Mouse (Mus musculus): ENCODE data around the gene Zfp874b.
A peak's percentile ranks its signal among the peaks of the same experiment; 100 is the strongest.

DNA sequence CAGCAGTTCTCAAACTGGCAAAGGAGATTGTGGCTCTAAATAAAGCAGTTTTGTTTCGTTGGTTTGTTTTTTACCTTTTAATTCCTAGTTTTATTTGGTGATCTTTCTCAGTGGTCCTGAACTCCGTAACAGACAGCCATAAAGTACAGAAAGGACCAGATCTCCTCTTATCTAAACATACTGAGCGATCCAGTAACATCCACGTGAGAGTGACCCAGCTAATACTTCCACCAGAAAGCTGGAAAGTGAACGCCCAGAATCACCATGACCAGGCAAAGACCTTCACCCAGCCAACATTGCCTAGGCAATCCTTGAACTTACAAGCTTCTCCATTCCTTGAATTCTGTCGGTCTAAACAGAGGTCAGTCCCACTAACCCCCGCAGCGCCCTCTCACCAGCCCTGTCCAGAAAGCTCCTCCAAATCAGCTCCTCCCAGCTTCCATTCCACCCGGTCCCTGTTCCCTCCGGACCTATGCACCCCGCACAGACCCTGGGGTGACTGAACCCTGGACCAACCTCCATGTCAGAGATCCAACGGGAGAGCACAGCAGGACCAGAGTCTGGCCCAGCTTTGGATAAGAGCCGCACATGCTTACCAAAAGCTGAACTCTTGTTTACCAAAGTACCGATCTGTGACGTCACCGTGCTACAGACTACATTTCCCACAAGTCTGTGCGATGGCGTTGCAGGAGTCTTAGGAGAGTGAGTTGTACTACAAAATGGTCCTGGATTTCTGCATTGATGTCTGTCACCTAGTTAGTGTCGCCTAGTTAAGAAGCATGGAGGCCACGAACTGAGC, at the start of gene Zfp874b:
- TF ChIP-seq EP300 (IDR thresholded peaks at IDR 0.05; ENCODE audit: low read depth) = peak; percentile 56; the same call in 1 of the 2 replicates
- no peak for TF ChIP-seq CTCF (IDR thresholded peaks at IDR 0.05; ENCODE audit: low read depth)

All from liver, postnatal 0 days (tissue).